In the genomic region with DNA sequence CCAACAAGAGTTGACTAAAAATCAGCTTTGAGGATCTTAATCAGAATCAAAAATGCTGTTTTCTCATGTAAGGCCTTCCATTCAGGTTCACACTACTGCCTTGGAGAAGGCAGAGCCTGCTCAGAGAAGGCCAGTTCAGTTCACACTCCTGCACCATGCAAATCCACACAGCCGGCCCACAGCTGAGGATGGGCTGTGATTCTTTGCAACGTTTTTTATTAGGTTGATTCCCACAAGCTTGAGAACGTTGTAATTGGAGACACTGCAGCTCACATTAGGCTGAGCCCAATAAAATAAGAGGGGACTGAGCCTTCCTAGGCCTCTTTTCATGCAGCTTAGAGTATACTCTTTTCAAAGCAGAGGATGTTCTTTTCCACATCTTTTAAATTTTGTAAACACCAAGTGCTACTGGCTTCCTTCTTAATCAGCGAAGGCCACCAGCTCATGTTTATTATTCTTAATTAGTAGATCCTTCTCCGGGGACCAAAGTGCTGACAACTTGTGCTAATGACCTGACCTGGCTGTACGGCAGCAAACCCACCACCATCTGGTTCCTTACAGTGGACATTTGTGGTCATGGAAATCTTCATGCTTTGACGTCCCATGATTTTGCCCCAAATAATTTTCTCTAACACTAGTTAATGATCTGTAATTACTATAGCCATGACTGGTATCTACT, we compare ENCODE assay signal across 29 mouse cellular contexts.
DNase-seq lines count a peak whose midpoint lies in the region; ATAC-seq lines count a peak whose summit lies in the region.
"Had no signal": no experiment of that assay in that cellular context is flagged by ENCODE, and none has a peak within 500 bp of the region (broad histone marks: within the 10 kb centered on the region; RNA-seq: fewer than 3 reads in every experiment).

No protein-coding gene starts in this region.

- H3K4me1 ChIP-seq in embryonic facial prominence, embryonic 12.5 days = peaks cover 14% of the 10 kb centered on the region
- peaks cover 28% of the 10 kb centered on the region for H3K4me1 ChIP-seq in limb, embryonic 11.5 days (ENCODE audit: control insufficient read depth, insufficient read depth, low read length)
- H3K4me1 ChIP-seq in intestine, embryonic 15.5 days (replicated peaks) = no peaks in the 10 kb centered on the region
- H3K4me1 ChIP-seq in kidney, embryonic 16.5 days (ENCODE audit: insufficient read depth, low read length) = no peaks in the 10 kb centered on the region
- H3K4me1 ChIP-seq: hindbrain, embryonic 15.5 days; liver, embryonic 12.5 days; midbrain, embryonic 12.5 days; neural tube, embryonic 13.5 days had no signal

- H3K4me2 ChIP-seq in embryonic facial prominence, embryonic 12.5 days (replicated peaks) = no peak overlapping the region
- H3K4me2 ChIP-seq in limb, embryonic 11.5 days (ENCODE audit: low read depth, severe bottlenecking) = no peak overlapping the region
- H3K4me2 ChIP-seq in intestine, embryonic 15.5 days (replicated peaks) = no peak overlapping the region
- no peak overlapping the region for H3K4me2 ChIP-seq in kidney, embryonic 16.5 days (replicated peaks; ENCODE audit: low read depth, low read length)
- H3K4me2 ChIP-seq: heart, embryonic 11.5 days; hindbrain, embryonic 15.5 days; liver, embryonic 12.5 days; midbrain, embryonic 12.5 days; neural tube, embryonic 13.5 days had no signal

- no peak for ATAC-seq in embryonic facial prominence, embryonic 12.5 days (ENCODE audit: insufficient number of reproducible peaks, insufficient read depth, low FRiP score, low TSS enrichment)
- ATAC-seq in limb, embryonic 11.5 days (ENCODE audit: insufficient number of reproducible peaks, low FRiP score, low TSS enrichment, low read depth) = peak; percentile 62
- no peak for ATAC-seq in intestine, embryonic 15.5 days
- ATAC-seq in kidney, embryonic 16.5 days (ENCODE audit: low FRiP score, low TSS enrichment) = no peak
- ATAC-seq: forebrain, embryonic 16.5 days; liver, embryonic 12.5 days; lung, postnatal 0 days had no signal

- H3K9me3 ChIP-seq in embryonic facial prominence, embryonic 12.5 days = no peaks in the 10 kb centered on the region
- no peaks in the 10 kb centered on the region for H3K9me3 ChIP-seq in limb, embryonic 11.5 days (ENCODE audit: control insufficient read depth, low read length)
- no peaks in the 10 kb centered on the region for H3K9me3 ChIP-seq in intestine, embryonic 15.5 days
- H3K9me3 ChIP-seq in kidney, embryonic 16.5 days (ENCODE audit: low read length) = no peaks in the 10 kb centered on the region
- H3K9me3 ChIP-seq: forebrain, embryonic 10.5 days; hindbrain, embryonic 15.5 days; liver, embryonic 12.5 days; midbrain, embryonic 12.5 days; neural tube, embryonic 13.5 days had no signal

- H3K36me3 ChIP-seq in embryonic facial prominence, embryonic 12.5 days = no peaks in the 10 kb centered on the region
- H3K36me3 ChIP-seq in limb, embryonic 11.5 days (ENCODE audit: control insufficient read depth, insufficient read depth, low read length) = no peaks in the 10 kb centered on the region
- no peaks in the 10 kb centered on the region for H3K36me3 ChIP-seq in intestine, embryonic 15.5 days
- H3K36me3 ChIP-seq in kidney, embryonic 16.5 days (ENCODE audit: insufficient read depth, low read length) = no peaks in the 10 kb centered on the region
- H3K36me3 ChIP-seq: forebrain, embryonic 10.5 days; hindbrain, embryonic 15.5 days; liver, embryonic 12.5 days; midbrain, embryonic 12.5 days; neural tube, embryonic 13.5 days had no signal

- no peaks in the 10 kb centered on the region for H3K27me3 ChIP-seq in embryonic facial prominence, embryonic 12.5 days
- no peaks in the 10 kb centered on the region for H3K27me3 ChIP-seq in limb, embryonic 11.5 days (ENCODE audit: control insufficient read depth, insufficient read depth, low read length)
- no peaks in the 10 kb centered on the region for H3K27me3 ChIP-seq in intestine, embryonic 15.5 days (replicated peaks)
- peaks cover 50% of the 10 kb centered on the region for H3K27me3 ChIP-seq in kidney, embryonic 16.5 days (ENCODE audit: insufficient read depth, low read length)
- H3K27me3 ChIP-seq: hindbrain, embryonic 15.5 days; liver, embryonic 12.5 days; megakaryocyte, embryonic 14.5 days; midbrain, embryonic 12.5 days; neural tube, embryonic 13.5 days had no signal

- H3K4me3 ChIP-seq in embryonic facial prominence, embryonic 12.5 days = no peak overlapping the region
- no peak overlapping the region for H3K4me3 ChIP-seq in limb, embryonic 11.5 days (ENCODE audit: low read depth, low read length)
- no peak overlapping the region for H3K4me3 ChIP-seq in intestine, embryonic 15.5 days (replicated peaks)
- no peak overlapping the region for H3K4me3 ChIP-seq in kidney, embryonic 16.5 days (ENCODE audit: low read length)
- H3K4me3 ChIP-seq: forebrain, embryonic 10.5 days; hindbrain, embryonic 15.5 days; left cerebral cortex, adult 2 months; liver, embryonic 12.5 days; megakaryocyte, embryonic 14.5 days; midbrain, embryonic 12.5 days; myocyte; neural tube, embryonic 13.5 days had no signal

- peak; percentile 21 for DNase-seq in embryo, embryonic 10 days (ENCODE audit: low spot score)
- peak; percentile 29 for DNase-seq in embryo, embryonic 10.5 days (ENCODE audit: low spot score)
- no peak for DNase-seq in limb, embryonic 11.5 days (ENCODE audit: low spot score)
- DNase-seq in urinary bladder, adult 18-20 months (ENCODE audit: low spot score in 2 of 2) = no peak
- no peak for DNase-seq in layer of hippocampus, postnatal 36 days
- DNase-seq: adrenal gland, adult 2 months; adrenal gland, postnatal 36 days; B cell, adult 2 months; cerebellum, adult 2 months; cerebellum, postnatal 14 days; gastrocnemius, postnatal 14 days; kidney, adult 8-10 months; kidney, postnatal 14 days; lung, adult 18-20 months; lung, postnatal 4 days had no signal

- H3K27ac ChIP-seq in embryonic facial prominence, embryonic 12.5 days = 0 out of 2 replicates have a peak overlapping the region, but pooled peaks have one; percentile 30
- no peak overlapping the region for H3K27ac ChIP-seq in limb, embryonic 11.5 days (replicated peaks; ENCODE audit: low read depth, low read length)
- H3K27ac ChIP-seq in intestine, embryonic 15.5 days = no peak overlapping the region
- H3K27ac ChIP-seq in kidney, embryonic 16.5 days (ENCODE audit: low read length) = no peak overlapping the region
- H3K27ac ChIP-seq: forebrain, embryonic 10.5 days; hindbrain, embryonic 15.5 days; left cerebral cortex, adult 2 months; liver, embryonic 12.5 days; midbrain, embryonic 12.5 days; neural tube, embryonic 13.5 days had no signal

- no peak overlapping the region for H3K9ac ChIP-seq in embryonic facial prominence, embryonic 12.5 days
- H3K9ac ChIP-seq in limb, embryonic 11.5 days (ENCODE audit: low read length) = no peak overlapping the region
- no peak overlapping the region for H3K9ac ChIP-seq in intestine, embryonic 15.5 days
- no peak overlapping the region for H3K9ac ChIP-seq in kidney, embryonic 16.5 days (replicated peaks; ENCODE audit: low read length)
- H3K9ac ChIP-seq: hindbrain, embryonic 15.5 days; liver, embryonic 12.5 days; midbrain, embryonic 12.5 days; neural tube, embryonic 13.5 days had no signal

- 20% methylated on average over 7 of the region's 7 CpGs for WGBS in embryonic facial prominence, embryonic 12.5 days
- WGBS in limb, embryonic 11.5 days = 7% methylated on average over 7 of the region's 7 CpGs
- 40% methylated on average over 7 of the region's 7 CpGs for WGBS in intestine, embryonic 15.5 days
- WGBS in kidney, embryonic 16.5 days = 26% methylated on average over 7 of the region's 7 CpGs

Comparison
In these comparisons a context has a peak if more than half of its experiments do, and no peak if none do; other contexts are left out.
1. DNase-seq: peak in embryo, embryonic 10 days (single experiment) and embryo, embryonic 10.5 days (single experiment); none in limb, embryonic 11.5 days (single experiment), urinary bladder, adult 18-20 months (0 of 2) and layer of hippocampus, postnatal 36 days (0 of 2).